Mouse (Mus musculus): ENCODE results near the gene U2af2.
"Not testable (repeated sequence)": the region's sequence is repeated elsewhere in the genome, so short reads cannot be mapped to it uniquely, and the experiment has no call there.

U2af2 gene

GRCm38 (mm10) chr7:5074984-5075383 is 13.0 kb downstream of the U2af2 start:
- DNase-seq (ENCODE audit: low spot score): no peak

DNA sequence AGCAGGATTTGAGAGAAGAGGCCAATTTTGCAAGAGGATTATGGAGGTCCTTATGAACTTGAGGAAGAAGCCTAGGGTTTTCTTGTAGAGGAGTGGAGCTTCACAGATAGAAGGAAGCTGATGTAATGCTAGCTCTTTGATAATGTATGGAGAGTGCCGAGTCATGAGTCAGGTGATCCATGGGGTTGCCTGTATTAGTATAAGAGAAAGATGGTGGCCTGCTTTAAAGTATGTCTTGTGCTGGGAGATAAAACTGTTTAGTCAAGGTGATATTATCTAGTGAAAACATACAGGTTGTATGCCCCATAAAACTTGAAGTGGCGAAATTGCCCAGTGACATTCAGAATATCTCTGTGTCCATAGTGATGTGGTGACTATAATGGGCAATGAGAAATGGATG is 15.0 kb downstream of the U2af2 start:
- no peak for DNase-seq (ENCODE audit: low spot score)

DNA sequence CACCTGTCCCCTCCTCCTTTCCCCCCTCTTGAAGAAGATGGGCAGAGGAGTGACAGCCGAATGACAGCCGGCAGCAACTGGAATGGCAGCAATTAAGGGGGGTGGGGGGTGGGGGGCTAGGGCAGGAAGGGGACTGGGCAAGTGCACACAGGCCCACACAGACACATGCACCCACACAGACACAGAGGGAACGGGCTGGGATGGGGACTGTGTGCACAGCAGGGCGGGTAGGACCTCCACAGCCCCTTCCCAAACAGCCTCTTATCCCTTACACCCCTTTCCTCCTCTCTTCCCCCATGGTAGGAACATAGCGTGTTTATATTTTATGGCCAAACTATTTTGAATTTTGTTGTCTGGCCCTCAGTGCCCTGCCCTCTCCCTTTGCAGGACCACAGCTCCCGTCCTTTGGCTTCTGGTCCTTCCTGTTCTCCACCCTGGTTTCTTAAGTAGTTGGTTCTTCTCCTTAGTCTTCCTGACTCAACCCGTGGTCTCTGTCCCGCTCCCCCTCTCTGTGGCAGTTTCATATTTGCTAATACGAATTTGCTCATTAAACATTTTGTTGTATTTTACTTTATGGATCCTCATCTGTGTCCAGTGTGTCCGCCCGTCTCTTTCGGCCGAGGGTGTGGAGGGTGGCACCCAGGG is 17.5 kb downstream of the U2af2 start:
- not testable (repeated sequence) for DNase-seq (ENCODE audit: low spot score)

- peak; percentile 96 for DNase-seq (ENCODE audit: low spot score)
Measured at GRCm38 (mm10) chr7:5080010-5080751, 18.2 kb downstream of the U2af2 start, which contains the start of gene Epn1. Gene Epn1, plus strand, starts transcription at chr7:5080235.

DNA sequence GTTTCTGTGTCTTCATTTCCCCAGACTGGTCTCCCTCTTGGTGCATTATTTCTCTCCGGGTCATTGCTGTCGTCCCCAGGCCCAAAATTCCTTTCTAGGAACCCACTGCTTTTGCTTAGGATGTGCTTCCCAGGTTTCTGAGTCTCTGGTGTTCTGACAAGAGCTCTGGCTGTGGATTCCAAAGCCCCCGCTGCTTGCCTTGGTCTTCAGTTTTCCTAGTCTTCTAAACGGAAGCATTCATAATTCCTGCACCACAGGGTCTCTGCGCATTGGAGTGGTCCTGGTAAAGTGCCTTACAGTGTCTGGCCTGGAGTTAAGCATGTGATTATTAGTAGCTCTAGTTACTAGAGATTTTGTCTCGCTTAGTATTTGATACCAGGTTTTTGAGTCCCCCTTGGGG is 18.9 kb downstream of the U2af2 start:
- DNase-seq (ENCODE audit: low spot score): peak; percentile 40

DNA sequence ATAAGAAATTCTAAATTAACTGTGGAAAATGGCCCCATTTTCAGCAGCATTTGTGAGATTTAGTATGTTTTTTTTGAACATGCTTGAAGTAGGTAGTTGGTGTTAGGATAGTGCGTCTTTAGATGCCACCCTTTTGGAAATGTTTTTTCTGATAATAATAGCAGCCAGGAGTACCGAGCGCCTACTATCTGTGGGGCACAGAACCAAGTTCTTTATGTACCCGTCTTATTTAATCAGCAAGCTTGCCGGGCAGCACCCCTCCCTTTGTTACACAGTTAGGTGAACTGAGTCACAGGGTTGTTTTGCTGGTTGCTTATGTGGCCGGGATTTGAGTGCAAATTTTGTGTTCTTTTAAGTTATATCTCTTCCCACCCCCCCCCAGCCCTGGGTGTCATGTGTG is 19.3 kb downstream of the U2af2 start:
- DNase-seq (ENCODE audit: low spot score): peak; percentile 39

DNA sequence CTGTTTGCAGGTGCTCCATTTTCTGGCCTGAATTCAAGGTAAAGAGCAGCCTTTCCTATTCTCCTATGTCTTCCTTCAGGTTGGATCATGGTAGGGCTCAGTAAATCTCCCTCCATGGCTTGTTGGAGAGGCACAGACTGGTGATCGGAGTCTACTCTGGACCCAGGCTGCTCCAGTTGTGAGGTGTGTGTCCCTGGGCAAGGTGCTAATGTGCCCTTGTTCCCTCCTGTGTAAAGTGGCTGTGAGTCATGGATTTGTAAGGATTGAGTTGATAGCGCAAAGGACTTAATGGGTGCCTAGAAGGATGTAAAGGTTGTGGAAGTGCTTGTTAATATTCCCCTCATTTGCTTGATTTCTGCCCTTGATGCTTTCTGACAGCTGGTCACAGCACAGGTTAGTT is 20.0 kb downstream of the U2af2 start:
- peak; percentile 40 for DNase-seq (ENCODE audit: low spot score)

GRCm38 (mm10) chr7:5083325-5084105 is 21.6 kb downstream of the U2af2 start:
- DNase-seq (ENCODE audit: low spot score): peak; percentile 44

GRCm38 (mm10) chr7:5085512-5085911 is 23.6 kb downstream of the U2af2 start:
- DNase-seq (ENCODE audit: low spot score): no peak

DNA sequence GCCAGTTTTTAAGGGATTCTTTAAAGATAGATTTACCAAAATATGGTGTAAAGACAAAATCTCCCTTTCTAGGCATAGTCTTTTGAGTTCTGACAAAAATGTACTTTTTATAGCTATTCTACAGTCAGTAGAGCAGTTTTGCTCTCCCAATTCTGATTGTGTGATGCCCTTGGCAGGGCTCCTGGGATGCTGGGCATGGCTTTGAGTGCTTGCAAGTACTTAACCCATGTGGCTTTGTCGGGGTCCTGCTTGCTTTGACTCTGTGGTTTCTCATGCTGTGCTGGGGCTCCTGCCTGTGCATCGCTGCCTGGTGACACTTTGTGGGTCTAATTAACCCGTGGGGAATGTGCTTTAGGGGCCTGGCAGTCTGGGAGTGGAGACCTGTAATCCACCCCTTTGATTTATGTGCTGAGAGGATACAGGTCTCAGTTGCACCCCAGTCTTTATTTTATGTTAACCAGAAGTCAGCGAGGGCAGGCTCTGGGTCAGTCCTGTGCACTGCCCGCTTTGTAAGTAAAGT is 25.0 kb downstream of the U2af2 start:
- peak; percentile 58 for DNase-seq (ENCODE audit: low spot score)

DNA sequence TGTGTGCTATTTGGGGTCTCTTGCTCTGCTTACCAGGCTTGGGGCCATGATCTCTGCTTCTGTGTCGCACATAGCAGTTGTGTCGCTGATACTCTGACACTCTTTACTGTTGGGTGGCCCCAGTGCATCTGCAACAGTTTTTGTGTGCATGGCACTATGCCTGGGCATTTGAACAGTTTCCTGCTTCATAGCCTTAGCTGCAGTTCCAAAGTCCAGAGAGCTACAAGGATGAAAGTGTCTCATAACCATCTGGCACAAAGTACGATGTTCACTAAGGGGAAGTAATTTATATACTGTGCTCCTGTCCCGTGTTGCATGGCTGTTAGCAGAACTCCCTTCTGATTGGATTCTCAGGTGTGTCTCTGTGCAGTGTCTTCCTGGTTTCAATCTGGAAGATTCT is 25.9 kb downstream of the U2af2 start:
- DNase-seq (ENCODE audit: low spot score): no peak

GRCm38 (mm10) chr7:5089853-5090252 is 27.9 kb downstream of the U2af2 start:
- no peak for DNase-seq (ENCODE audit: low spot score)

DNA sequence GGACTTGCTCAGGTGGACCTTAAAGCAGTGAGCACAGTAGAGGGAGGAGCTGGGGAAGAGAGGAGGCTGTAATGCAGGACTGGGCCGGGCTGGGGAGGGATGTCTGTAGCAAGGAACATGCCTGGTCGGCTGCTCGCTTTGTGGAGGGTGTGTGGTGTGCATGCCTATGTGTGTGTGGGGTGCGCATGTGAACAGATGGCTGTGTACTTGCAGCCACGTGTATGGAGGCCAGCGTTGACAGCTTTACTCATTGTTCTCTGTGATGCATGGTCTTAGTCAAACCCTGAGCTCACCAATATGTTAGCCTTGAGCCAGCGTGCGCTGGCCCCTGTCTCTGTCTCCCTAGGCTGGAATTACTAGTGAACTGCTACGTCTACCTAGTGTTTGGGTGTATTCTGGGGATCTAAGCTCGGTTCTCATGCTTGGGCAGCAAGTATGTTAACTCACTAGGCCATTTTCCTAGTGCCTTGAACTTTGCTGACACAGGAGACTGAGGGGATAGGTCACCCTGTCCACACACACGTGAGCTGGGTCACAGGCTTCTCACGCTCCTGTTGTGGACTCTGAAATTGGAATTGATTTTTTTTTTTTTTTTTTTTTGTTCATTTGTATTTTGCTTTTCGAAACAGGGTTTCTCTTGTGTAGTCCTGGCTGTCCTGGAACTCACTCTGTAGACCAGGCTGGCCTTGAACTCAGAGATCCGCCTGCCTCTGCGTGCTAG is 29.2 kb downstream of the U2af2 start:
- DNase-seq (ENCODE audit: low spot score): peak; percentile 39

GRCm38 (mm10) chr7:5092381-5092780 is 30.4 kb downstream of the U2af2 start:
- peak; percentile 39 for DNase-seq (ENCODE audit: low spot score)

DNA sequence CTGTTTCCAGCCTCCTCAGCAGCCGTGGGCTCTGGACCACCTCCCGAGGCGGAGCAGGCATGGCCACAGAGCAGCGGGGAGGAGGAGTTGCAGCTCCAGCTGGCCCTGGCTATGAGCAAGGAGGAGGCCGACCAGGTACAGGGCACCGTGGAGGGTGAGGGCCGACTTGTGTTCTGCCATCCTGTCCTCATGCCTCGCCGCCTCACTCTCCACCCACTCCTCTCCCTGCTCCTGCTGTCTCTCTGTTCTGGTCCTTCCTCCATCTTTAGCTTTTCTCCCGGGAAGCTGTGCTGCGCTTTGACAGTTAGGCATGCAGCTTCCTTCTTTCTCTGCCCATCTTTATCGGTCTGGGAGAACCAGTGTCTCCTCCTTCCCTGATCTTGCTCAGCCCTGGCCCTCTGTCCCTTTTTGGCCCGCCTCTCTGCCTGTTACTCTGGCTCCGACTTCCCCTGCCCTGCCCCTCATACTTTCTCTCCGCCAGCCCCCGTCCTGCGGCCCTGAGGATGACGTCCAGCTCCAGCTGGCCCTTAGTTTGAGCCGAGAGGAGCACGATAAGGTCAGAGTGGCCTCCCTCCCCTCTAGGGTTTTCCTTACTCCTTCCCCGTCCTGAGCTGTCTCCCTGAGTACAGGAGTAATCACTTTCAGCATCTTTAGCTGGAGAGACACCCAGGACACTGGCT is 31.0 kb downstream of the U2af2 start:
- DNase-seq (ENCODE audit: low spot score): peak; percentile 51

- DNase-seq (ENCODE audit: low spot score): no peak
Measured at GRCm38 (mm10) chr7:5098769-5099168, 36.8 kb downstream of the U2af2 start.

- no peak for DNase-seq (ENCODE audit: low spot score)
Measured at GRCm38 (mm10) chr7:5099796-5100195, 37.9 kb downstream of the U2af2 start.

DNA sequence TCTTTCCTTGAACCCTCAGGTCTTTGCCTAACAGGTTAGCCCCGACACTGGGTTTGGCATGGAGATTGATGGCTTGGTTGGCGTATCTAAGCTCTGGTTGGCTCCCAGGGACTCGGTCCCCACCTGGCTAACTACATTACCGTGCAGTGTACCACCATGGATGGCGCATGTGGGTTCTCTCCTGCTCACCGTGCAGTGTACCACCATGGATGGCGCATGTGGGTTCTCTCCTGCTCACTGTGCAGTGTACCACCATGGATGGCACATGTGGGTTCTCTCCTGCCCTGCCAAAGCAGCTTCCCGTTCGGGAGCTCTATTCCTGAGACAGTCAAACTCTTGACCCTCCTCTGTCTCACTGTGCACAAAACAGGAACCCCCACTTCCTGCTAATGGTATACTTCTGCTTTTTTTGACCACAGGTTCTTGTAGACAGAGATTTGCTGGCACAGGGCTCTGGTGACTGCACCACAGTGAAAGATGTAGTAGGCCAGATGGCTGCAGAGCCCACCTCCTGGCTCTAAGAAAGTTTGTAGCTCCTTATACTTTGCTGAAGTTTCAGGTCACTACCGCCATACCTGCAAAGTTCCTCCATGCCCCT is 39.2 kb downstream of the U2af2 start:
- DNase-seq (ENCODE audit: low spot score): no peak

DNA sequence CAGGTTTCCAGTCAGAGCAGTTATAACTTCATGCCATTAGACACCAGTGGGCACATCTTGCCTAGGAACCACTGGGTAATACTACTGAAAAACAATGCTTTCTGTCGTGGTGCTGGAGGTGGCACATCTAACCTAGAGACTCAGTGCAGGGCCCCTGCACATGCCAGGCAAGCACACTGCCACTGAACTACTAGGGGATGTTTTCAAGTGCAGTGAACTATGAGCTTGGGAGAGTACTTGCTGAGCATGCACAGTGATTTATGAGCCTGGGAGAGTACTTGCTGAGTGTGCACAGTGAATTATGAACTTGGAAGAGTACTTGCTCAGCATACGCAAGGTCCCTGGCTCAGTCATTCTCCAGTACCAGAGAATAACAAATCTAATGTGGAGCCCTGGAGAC is 40.6 kb downstream of the U2af2 start:
- no peak for DNase-seq (ENCODE audit: low spot score)

- DNase-seq (ENCODE audit: low spot score): no peak
Measured at GRCm38 (mm10) chr7:5108272-5108671, 46.3 kb downstream of the U2af2 start.

GRCm38 (mm10) chr7:5109301-5109700 is 47.4 kb downstream of the U2af2 start:
- peak; percentile 11 for DNase-seq (ENCODE audit: low spot score)
